Mouse (Mus musculus) intestine, embryonic 14.5 days (tissue): ENCODE results near the gene Acat1. TPM values are rescaled to one million over a fixed set of nuclear protein-coding genes. Genes with fewer than 3 reads are reported as not detected.
A peak's percentile ranks its signal among the peaks of the same experiment; 100 is the strongest.

Experiments used
- ATAC-seq: fragments of 200-750 bp; cut with Nextera tagmentation; replicated peaks from 2 replicates; pipeline ENCODE4 v1.8.0; 2017; ENCODE audit warnings: low read depth, moderate number of reproducible peaks, moderate TSS enrichment, moderate library complexity; ENCODE audit not compliant: low FRiP score, low TSS enrichment
- DNase-seq: peaks from one replicate; pipeline ENCODE4 v3.0.0-alpha.2; 2018; ENCODE audit warnings: low spot score
- H3K27ac ChIP-seq: fragments of 300-500 bp; sonication (generic); 2 replicates; pipeline ENCODE4 v1.5.1; 2014; ENCODE audit warnings: low read depth, mild to moderate bottlenecking, control low read depth
- H3K27me3 ChIP-seq: fragments of 300-500 bp; sonication (generic); replicated peaks from 2 replicates; pipeline ENCODE4 v1.6.1; 2014; ENCODE audit warnings: low read length, control low read depth; ENCODE audit not compliant: control insufficient read depth, insufficient read depth
- H3K36me3 ChIP-seq: fragments of 300-500 bp; sonication (generic); 2 replicates; pipeline ENCODE4 v1.6.1; 2014; ENCODE audit warnings: low read length, control low read depth; ENCODE audit not compliant: control insufficient read depth, insufficient read depth
- H3K4me1 ChIP-seq: fragments of 300-500 bp; sonication (generic); replicated peaks from 2 replicates; pipeline ENCODE4 v1.6.1; 2014; ENCODE audit warnings: low read length, control low read depth, mixed read lengths; ENCODE audit not compliant: control insufficient read depth, insufficient read depth
- H3K4me2 ChIP-seq: fragments of 300-500 bp; sonication (generic); 2 replicates; pipeline ENCODE4 v1.6.1; 2014; ENCODE audit warnings: low read length
- H3K4me3 ChIP-seq: fragments of 300-500 bp; sonication (generic); 2 replicates; pipeline ENCODE4 v1.5.1; 2014; ENCODE audit warnings: low read depth, low read length, control low read depth, mixed read lengths
- H3K9ac ChIP-seq: fragments of 300-500 bp; sonication (generic); 2 replicates; pipeline ENCODE4 v1.6.1; 2014; ENCODE audit warnings: mild to moderate bottlenecking, low read length
- H3K9me3 ChIP-seq: fragments of 300-500 bp; sonication (generic); 2 replicates; pipeline ENCODE4 v1.6.1; 2016; ENCODE audit warnings: low read length, control low read depth; ENCODE audit not compliant: control insufficient read depth
- WGBS: fragments of 180-500 bp; shearing (Covaris S2); extraction: QIAGEN DNeasy Blood & Tissue Kit; methylation state at CpG from one replicate; pipeline ENCODE4 v1.1.7; 2014; 5-methylcytosine and 5-hydroxymethylcytosine counted together
- polyA plus RNA-seq: library from polyadenylated mRNA; unstranded; fragments of >200 nt; fragmentation: Nextera tagmentation; extraction: Ambion mirVana; gene quantifications from 2 replicates; pipeline ENCODE4 v1.2.1, GENCODE M21; 2014

Acat1 gene
- polyA plus RNA-seq, 1 experiment from 2014 or later = 122 TPM

DNA sequence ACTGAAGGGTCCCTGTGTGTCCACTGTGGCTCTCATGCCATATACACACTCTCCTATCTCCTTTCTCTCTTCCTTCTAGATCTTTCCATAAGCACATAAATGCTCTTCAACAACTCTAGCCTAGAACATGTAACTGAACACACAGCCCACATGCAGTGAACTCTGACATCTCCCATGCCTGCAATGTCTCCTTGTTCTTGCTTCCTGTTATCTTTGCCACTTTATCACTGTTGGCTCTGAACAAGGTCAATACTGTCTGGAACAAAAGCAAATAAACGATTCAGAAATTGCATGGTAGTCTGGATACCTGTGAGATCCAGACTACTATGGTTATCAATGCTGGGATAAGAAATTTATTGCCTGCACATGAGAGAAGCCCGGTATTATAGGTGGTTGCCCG lies 6.3 kb downstream of the Acat1 start:
- H3K27ac ChIP-seq = peak overlapping the region; percentile 33; the same call in 1 of the 2 replicates
- H3K4me1 ChIP-seq = peaks cover 18% of the 10 kb centered on the region
- no peaks in the 10 kb centered on the region for H3K9me3 ChIP-seq
- H3K36me3 ChIP-seq = no peaks in the 10 kb centered on the region
- ATAC-seq (0 out of 2 replicates have a peak, but pooled peaks have one; percentile 21), DNase-seq (no peak)
- WGBS = 68% methylated on average over 3 of the region's 3 CpGs
- no peak overlapping the region for H3K4me2 ChIP-seq
- no peak overlapping the region for H3K4me3 ChIP-seq
- no peaks in the 10 kb centered on the region for H3K27me3 ChIP-seq
- no peak overlapping the region for H3K9ac ChIP-seq

DNA sequence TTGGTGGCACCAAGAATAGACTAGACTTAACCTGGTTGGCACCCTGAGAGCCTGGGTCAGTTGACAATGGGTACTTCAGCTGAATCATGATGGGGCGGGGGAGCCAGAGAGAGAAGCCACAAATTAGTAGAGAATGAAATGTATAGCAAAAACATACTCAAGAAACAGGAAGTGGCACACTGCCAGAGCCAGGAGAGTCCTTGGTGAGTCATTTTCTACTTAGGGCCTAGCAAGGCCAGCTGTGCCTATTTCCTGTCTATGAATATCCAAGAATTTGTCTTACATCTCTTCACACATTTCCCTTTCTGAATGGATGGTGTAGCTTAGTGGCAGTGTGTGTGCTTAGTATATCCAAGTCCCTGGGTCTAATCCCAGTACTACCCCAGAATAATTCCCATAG lies 6.8 kb downstream of the Acat1 start:
- no peaks in the 10 kb centered on the region for H3K9me3 ChIP-seq
- H3K27ac ChIP-seq = peak overlapping the region; percentile 33; the same call in 1 of the 2 replicates
- 84% methylated on average over 1 of the region's 1 CpGs for WGBS
- DNase-seq (no peak), ATAC-seq (no peak)
- H3K4me1 ChIP-seq = peaks cover 15% of the 10 kb centered on the region
- H3K27me3 ChIP-seq = no peaks in the 10 kb centered on the region
- no peaks in the 10 kb centered on the region for H3K36me3 ChIP-seq
- no peak overlapping the region for H3K4me2 ChIP-seq
- no peak overlapping the region for H3K9ac ChIP-seq
- no peak overlapping the region for H3K4me3 ChIP-seq

DNA sequence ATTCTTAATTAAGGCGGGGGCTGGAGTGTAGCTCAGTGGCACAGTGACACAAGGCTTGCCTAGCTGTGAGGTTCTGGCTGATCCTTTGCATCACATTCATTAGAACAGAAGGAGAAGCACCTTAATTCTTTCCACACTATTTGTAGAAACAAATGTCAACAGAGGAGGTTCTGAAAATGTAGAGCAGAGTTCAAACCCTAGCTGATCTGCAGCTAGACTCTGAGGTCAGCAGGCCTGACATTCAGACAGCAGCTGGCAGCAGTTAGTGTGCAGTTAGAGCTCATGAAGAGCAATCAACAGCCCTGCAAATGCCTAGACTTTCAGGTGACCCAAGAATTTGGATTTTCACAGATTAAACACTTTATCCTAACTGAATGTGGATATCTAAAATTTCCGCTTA lies 8.6 kb downstream of the Acat1 start:
- DNase-seq (no peak), ATAC-seq (no peak)
- no peak overlapping the region for H3K4me3 ChIP-seq
- 67% methylated on average over 2 of the region's 2 CpGs for WGBS
- H3K36me3 ChIP-seq = no peaks in the 10 kb centered on the region; the same call in 1 of the 2 replicates
- no peak overlapping the region for H3K9ac ChIP-seq
- no peak overlapping the region for H3K4me2 ChIP-seq
- no peak overlapping the region for H3K27ac ChIP-seq
- no peaks in the 10 kb centered on the region for H3K27me3 ChIP-seq
- no peaks in the 10 kb centered on the region for H3K9me3 ChIP-seq
- H3K4me1 ChIP-seq = peaks cover 15% of the 10 kb centered on the region

DNA sequence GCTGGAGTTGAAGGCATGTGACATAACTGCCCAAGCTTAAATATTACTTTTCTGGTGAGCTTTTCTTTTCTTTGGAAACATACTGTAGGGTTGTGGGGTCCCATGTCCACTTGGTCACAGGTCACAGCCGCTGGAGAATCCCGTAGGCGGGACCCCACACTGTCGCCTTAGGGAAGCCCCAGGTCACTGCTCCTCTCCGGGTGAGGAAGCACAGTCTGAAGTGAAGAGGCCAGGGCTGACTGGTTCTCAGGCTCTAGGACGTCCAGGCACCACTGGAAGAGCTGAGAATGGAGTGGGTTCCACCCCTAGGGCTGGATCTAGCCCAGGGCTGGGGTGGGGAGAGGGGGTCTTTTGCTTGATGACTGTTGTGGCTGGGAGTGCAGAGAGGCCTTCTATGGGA lies 11.6 kb downstream of the Acat1 start:
- Histone ChIP-seq H3K9ac (no peak overlapping the region), H3K4me3 (no peak overlapping the region), H3K36me3 (peaks cover 14% of the 10 kb centered on the region), H3K27ac (no peak overlapping the region), H3K4me1 (peaks cover 11% of the 10 kb centered on the region), H3K4me2 (no peak overlapping the region), H3K27me3 (no peaks in the 10 kb centered on the region), H3K9me3 (no peaks in the 10 kb centered on the region)
- WGBS = 76% methylated on average over 6 of the region's 6 CpGs
- no peak for ATAC-seq
- no peak for DNase-seq

DNA sequence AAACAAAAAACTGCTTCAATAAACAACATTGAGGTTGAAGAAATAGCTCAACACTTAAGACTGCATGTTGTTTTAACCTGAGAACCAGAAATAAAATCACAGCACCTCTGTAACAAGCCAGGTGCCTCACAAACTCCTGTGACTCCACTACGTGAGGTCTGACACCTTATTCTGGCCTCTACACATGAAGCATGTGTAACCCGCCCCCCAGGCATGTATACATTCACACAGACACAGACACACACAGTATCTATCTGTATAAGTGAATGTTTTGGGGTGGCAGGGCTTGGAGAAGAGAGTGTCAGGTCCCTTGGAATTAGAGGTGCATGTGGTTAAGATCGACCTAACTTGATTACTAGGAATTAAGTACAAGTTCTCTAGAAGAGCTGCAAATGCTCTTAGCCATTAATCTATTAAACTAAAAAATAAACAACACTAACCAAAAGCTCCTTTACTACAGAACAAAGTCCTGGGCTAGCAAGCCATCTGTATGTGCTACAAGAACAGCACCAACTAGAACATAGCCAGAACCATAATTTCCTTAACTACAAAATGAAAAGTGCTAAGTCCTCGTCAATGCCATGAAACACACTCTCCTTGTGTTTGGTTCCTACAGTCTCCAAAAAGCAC lies 13.1 kb downstream of the Acat1 start:
- Histone ChIP-seq H3K27ac (no peak overlapping the region), H3K27me3 (no peaks in the 10 kb centered on the region), H3K9me3 (no peaks in the 10 kb centered on the region), H3K4me3 (no peak overlapping the region), H3K4me1 (peaks cover 4% of the 10 kb centered on the region), H3K36me3 (peaks cover 27% of the 10 kb centered on the region), H3K4me2 (no peak overlapping the region), H3K9ac (no peak overlapping the region)
- 89% methylated on average over 4 of the region's 4 CpGs for WGBS
- DNase-seq (peak; percentile 34), ATAC-seq (no peak)

DNA sequence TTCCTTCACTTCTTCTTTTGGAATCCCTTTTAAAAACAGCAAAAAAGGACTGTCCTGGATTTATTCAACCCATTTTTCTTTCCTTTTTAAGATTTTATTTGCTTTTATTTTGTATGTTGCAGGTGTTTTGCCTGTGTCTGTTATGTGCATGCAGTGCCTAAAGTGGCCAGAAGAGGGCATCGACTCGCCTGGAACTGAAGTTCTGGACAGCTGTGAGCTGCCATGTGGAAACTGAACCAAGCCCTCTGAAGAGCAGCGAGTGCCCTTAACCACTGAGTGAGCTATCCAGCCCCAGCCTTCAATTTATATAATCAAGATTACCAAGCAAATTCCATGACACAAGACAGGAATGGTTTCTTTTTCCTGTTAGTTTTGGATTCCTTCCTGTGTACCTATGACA lies 15.4 kb downstream of the Acat1 start:
- H3K4me3 ChIP-seq = no peak overlapping the region

DNA sequence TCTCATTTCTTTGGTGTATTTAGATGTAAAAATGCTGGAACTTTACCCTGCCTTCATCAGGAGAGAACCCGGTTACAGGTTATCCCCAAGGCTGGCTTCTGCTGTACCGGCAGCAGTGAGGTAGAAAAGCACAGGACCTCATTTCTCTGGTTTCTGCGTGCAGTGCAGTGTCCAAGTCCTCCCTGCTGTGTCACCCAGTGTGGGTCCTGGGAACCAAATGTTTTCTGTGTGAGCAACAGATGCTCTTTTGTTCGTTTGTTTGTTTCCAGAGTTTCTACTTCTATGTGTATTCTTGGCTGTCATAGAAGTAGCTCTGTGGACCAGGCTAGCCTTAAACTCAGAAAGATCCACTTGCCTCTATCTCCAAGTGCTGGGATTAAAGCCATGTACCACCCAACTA lies 28.3 kb downstream of the Acat1 start:
- DNase-seq = no peak
- no peak for ATAC-seq
- Histone ChIP-seq H3K9ac (no peak overlapping the region), H3K36me3 (peaks cover 87% of the 10 kb centered on the region), H3K4me2 (no peak overlapping the region), H3K27ac (no peak overlapping the region), H3K4me1 (no peaks in the 10 kb centered on the region), H3K9me3 (no peaks in the 10 kb centered on the region), H3K27me3 (no peaks in the 10 kb centered on the region), H3K4me3 (no peak overlapping the region)
- WGBS = 88% methylated on average over 4 of the region's 4 CpGs

More for the DNA sequence above, 15.4 kb downstream of the Acat1 start:
- H3K27me3 ChIP-seq = no peaks in the 10 kb centered on the region
- 9% methylated on average over 3 of the region's 3 CpGs for WGBS
- H3K27ac ChIP-seq = no peak overlapping the region
- no peak overlapping the region for H3K9ac ChIP-seq
- H3K36me3 ChIP-seq = peaks cover 29% of the 10 kb centered on the region
- no peak overlapping the region for H3K4me2 ChIP-seq
- no peaks in the 10 kb centered on the region for H3K9me3 ChIP-seq
- peak; percentile 81 for DNase-seq
- 0 out of 2 replicates have a peak, but pooled peaks have one; percentile 40 for ATAC-seq
- H3K4me1 ChIP-seq = no peaks in the 10 kb centered on the region

DNA sequence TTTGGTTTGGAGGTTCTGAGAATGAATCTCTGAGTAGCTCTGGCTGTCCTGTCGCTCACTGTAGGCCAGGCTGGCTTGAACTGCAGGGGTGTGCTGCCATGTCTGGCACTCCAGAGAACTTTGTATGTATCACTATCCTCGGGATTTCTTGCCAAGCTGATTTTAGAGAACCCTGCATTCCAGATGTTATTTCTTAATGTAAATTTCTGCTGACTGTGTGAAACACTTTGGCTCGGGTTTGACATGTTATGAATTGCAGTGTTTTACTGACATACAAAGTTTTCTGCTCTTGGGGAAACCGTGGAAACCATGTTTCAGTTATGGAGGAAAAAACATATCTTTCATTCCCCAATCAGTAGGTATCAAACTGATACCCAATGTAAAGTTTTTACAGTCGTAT lies 34.5 kb downstream of the Acat1 start:
- no peaks in the 10 kb centered on the region for H3K9me3 ChIP-seq
- no peaks in the 10 kb centered on the region for H3K27me3 ChIP-seq
- H3K36me3 ChIP-seq = peaks cover 76% of the 10 kb centered on the region
- H3K4me1 ChIP-seq = no peaks in the 10 kb centered on the region
- H3K4me3 ChIP-seq = no peak overlapping the region
- 69% methylated on average over 5 of the region's 5 CpGs for WGBS
- DNase-seq (no peak), ATAC-seq (no peak)
- no peak overlapping the region for H3K27ac ChIP-seq
- H3K9ac ChIP-seq = no peak overlapping the region
- H3K4me2 ChIP-seq = no peak overlapping the region
